Mouse (Mus musculus) hindbrain, embryonic 15.5 days (tissue): ENCODE data around the gene Col2a1. TPM values are rescaled to one million over a fixed set of nuclear protein-coding genes. Genes with fewer than 3 reads are reported as not detected.
A peak's percentile ranks its signal among the peaks of the same experiment; 100 is the strongest.

Source experiments
- ATAC-seq: fragments of 200-750 bp; cut with Nextera tagmentation; 2 replicates; pipeline ENCODE4 v1.8.0; 2017; ENCODE audit warnings: low read depth, moderate number of reproducible peaks, moderate TSS enrichment; ENCODE audit not compliant: low FRiP score
- H3K27ac ChIP-seq: fragments of 300-500 bp; sonication (generic); replicated peaks from 2 replicates; pipeline ENCODE4 v1.5.1; 2015; ENCODE audit warnings: mild to moderate bottlenecking, inconsistent platforms
- H3K27me3 ChIP-seq: fragments of 300-500 bp; sonication (generic); 2 replicates; pipeline ENCODE4 v1.6.1; 2015; ENCODE audit warnings: control low read depth, inconsistent platforms
- H3K36me3 ChIP-seq: fragments of 300-500 bp; sonication (generic); 2 replicates; pipeline ENCODE4 v1.6.1; 2015; ENCODE audit warnings: control low read depth, inconsistent platforms
- H3K4me1 ChIP-seq: fragments of 300-500 bp; sonication (generic); replicated peaks from 2 replicates; pipeline ENCODE4 v1.6.1; 2015; ENCODE audit warnings: control low read depth, inconsistent platforms
- H3K4me2 ChIP-seq: fragments of 300-500 bp; sonication (generic); 2 replicates; pipeline ENCODE4 v1.6.1; 2015; ENCODE audit warnings: moderate library complexity, mild to moderate bottlenecking, inconsistent platforms
- H3K4me3 ChIP-seq: fragments of 300-500 bp; sonication (generic); 2 replicates; pipeline ENCODE4 v1.5.1; 2015; ENCODE audit warnings: mild to moderate bottlenecking, inconsistent platforms
- H3K9ac ChIP-seq: fragments of 300-500 bp; sonication (generic); 2 replicates; pipeline ENCODE4 v1.6.1; 2015; ENCODE audit warnings: inconsistent platforms
- H3K9me3 ChIP-seq: fragments of 300-500 bp; sonication (generic); 2 replicates; pipeline ENCODE4 v1.6.1; 2016; ENCODE audit warnings: control low read depth, inconsistent platforms
- whole genome bisulfite sequencing: fragments of 180-500 bp; shearing (Covaris S2); methylation state at CpG from one replicate; pipeline ENCODE4 v1.1.7; 2015; 5-methylcytosine and 5-hydroxymethylcytosine counted together
- polyA plus RNA-seq: library from polyadenylated mRNA; unstranded; fragments of >200 nt; fragmentation: Nextera tagmentation; extraction: Ambion mirVana; gene quantifications from 2 replicates; pipeline ENCODE4 v1.2.1, GENCODE M21; 2015

Col2a1 gene
- 26.1 and 33.9 TPM in 2 replicates for polyA plus RNA-seq

DNA sequence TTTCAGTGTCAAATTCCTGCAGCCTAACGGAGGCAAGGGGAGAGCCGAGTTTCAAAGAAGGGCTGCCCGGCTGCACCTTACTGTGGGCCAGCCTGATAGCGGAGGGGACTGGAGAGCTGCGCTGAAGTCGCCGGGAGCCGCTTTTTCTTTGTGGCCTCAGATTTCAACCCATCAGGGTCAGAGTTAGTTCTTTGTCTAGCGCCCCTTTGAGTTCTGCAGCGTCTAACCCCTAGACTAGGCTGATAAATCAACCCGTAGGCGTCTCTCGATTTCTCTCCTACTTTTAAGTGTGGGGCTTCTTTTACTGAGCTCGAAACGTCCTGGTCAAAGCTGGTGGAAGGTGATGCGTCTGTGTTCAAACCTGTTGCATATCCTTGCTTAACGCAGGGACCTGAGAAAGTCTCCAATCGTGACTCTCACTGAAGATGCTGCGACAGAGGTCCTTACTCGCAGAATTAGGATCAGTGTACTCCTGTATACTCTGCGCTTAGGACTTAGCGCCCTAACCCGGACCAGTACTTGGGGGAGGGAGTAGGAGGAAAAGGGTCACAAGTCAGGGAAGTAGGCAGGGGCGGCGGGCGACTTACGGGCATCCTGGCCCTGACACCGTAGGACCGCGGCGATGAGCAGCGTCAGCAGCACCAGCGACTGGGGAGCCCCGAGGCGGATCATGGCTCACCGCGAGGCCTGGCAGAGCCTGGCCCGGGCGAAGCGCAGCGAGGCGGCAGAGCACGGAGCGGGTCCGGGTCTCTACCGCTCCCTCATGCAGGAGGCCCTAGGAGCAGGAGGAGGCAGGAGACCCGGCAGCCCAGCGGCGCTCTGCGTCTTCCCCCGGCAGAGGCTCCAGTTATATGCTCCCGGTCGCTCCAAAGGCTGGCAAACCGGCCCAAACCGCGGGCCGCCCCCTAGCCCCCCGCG lies at the start of gene Col2a1:
Gene Col2a1 (minus strand): TSS at position 874 of the 918 bp plus-strand sequence.
- H3K4me1 ChIP-seq = peaks cover 57% of the 10 kb centered on the region

DNA sequence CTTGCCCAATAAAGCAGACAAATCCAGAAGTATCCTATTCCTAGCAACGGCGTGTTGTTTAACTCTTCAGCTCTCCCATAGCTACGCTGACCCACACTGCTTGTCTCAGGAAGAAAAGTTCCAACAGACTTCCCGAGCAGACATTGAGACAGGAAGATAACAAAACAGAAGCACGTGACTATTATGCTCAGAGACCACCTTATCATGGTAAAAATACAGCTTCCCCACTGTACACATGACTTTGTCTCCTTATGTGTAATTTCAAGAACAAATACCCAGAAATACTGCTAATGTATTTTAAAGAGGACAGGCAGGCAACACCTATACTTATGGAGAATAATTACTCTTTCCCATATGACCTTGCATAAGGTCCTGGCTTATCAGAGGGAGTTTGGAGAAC lies 47.2 kb upstream of the Col2a1 start:
- no peak for ATAC-seq
- no peaks in the 10 kb centered on the region for H3K9me3 ChIP-seq
- H3K36me3 ChIP-seq = peaks cover 35% of the 10 kb centered on the region
- no peak overlapping the region for H3K27ac ChIP-seq
- H3K27me3 ChIP-seq = no peaks in the 10 kb centered on the region
- no peak overlapping the region for H3K4me2 ChIP-seq
- WGBS = 86% methylated on average over 5 of the region's 5 CpGs
- no peak overlapping the region for H3K9ac ChIP-seq
- H3K4me3 ChIP-seq = no peak overlapping the region
- no peaks in the 10 kb centered on the region for H3K4me1 ChIP-seq

More for the DNA sequence above, at the start of gene Col2a1:
- peak; percentile 59 for ATAC-seq
- Histone ChIP-seq H3K27me3 (peaks cover 48% of the 10 kb centered on the region), H3K36me3 (no peaks in the 10 kb centered on the region), H3K9ac (peak within 1 kb of the TSS; percentile 47), H3K9me3 (no peaks in the 10 kb centered on the region), H3K4me2 (peak within 1 kb of the TSS; percentile 76), H3K27ac (peak within 1 kb of the TSS; percentile 34; the same call in 1 of the 2 replicates), H3K4me3 (peak within 1 kb of the TSS; percentile 45)
- WGBS = under 1% methylated on average over 57 of the region's 59 CpGs

DNA sequence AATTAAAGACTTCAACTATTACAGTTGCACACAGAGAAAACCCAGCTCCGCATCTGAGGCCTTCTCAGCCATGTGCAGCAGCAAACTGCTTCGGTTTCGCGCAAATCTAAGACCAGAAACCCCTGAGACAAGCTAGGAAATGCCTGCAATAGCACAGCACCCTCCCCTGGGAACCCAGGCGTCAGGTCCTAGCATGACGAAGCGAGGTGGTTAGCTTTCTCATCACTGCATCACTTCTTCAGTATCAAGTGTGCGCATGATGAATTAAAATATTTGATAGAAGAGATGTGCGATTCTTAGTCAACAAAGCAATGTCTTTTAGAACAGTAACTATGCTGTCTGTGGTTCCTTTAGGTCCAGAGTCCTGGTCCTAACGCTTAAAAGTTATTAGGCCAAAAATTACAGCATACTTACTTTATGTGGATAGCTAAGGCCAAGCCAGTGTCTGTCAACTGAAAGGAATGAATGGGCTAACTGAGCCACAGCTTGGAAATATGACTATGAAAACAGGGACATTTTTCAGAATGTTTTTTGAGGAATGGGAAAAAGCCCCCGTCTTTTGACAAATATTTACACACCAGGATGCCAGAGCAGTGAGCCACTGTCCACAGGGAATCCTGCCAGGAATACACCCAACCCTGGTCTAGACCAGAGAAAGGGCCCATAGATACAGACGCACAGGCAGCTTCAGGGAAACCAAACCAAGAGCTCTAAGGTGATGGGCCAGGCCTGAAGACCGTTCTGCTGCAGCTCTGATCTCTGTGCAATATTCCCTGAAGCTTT lies 44.6 kb upstream of the Col2a1 start:
- 92% methylated on average over 13 of the region's 13 CpGs for WGBS
- Histone ChIP-seq H3K9me3 (no peaks in the 10 kb centered on the region), H3K4me2 (no peak overlapping the region), H3K27me3 (no peaks in the 10 kb centered on the region), H3K4me3 (no peak overlapping the region), H3K4me1 (no peaks in the 10 kb centered on the region), H3K9ac (no peak overlapping the region), H3K27ac (no peak overlapping the region), H3K36me3 (peaks cover 48% of the 10 kb centered on the region)
- no peak for ATAC-seq

- no peak for ATAC-seq
- peaks cover 69% of the 10 kb centered on the region for H3K36me3 ChIP-seq
Measured at GRCm38 (mm10) chr15:98044387-98044786, 39.9 kb upstream of the Col2a1 start.

DNA sequence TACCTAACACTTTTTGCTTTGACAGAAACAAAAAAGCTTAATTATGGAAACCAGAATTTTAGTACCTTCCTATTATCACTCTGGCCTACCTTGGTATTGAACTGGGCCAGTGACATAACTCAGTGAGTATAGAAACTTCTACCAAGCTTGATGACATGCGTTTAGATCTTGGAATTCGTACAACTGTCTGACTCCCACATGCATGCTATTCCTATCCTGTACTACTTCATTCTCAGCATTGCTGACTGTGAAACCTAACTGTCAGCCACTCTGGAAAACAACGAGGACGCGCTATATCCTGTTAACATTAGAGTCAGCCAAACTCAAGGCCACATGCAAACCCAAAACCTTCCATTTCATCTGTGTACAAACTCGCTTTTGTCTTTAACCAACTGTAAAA lies 39.5 kb upstream of the Col2a1 start:
- H3K9me3 ChIP-seq = no peaks in the 10 kb centered on the region
- no peak overlapping the region for H3K27ac ChIP-seq
- peaks cover 71% of the 10 kb centered on the region for H3K36me3 ChIP-seq

More at GRCm38 (mm10) chr15:98044387-98044786, 39.9 kb upstream of the Col2a1 start:
- Histone ChIP-seq H3K4me2 (no peak overlapping the region), H3K27me3 (no peaks in the 10 kb centered on the region), H3K27ac (no peak overlapping the region), H3K4me3 (no peak overlapping the region), H3K4me1 (no peaks in the 10 kb centered on the region), H3K9me3 (no peaks in the 10 kb centered on the region), H3K9ac (no peak overlapping the region)
- WGBS = 95% methylated on average over 5 of the region's 5 CpGs

DNA sequence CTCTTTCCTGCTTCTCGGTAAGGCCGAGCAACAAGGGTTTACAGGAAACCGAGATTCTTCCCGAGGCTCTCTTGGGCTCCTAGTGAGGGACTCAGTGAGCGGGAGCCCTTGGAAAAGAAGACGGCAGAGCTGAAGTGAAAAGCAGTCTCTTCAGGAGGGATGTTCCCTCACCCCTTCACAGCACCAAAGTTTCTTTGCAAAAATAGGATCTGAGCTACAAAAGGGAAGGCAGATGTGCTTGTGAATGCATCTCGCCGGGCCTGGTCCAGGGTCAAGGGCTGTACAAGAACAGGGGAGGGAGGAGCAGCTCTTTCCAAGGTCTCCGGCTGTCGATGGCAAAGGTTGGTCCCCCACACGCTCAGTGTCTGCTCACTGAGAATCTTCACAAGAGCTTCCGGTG lies 38.0 kb upstream of the Col2a1 start:
- no peak overlapping the region for H3K4me2 ChIP-seq

More for the DNA sequence above, 39.5 kb upstream of the Col2a1 start:
- no peaks in the 10 kb centered on the region for H3K27me3 ChIP-seq
- H3K9ac ChIP-seq = no peak overlapping the region
- H3K4me3 ChIP-seq = no peak overlapping the region
- 96% methylated on average over 6 of the region's 6 CpGs for WGBS
- no peaks in the 10 kb centered on the region for H3K4me1 ChIP-seq
- no peak overlapping the region for H3K4me2 ChIP-seq
- ATAC-seq = no peak

DNA sequence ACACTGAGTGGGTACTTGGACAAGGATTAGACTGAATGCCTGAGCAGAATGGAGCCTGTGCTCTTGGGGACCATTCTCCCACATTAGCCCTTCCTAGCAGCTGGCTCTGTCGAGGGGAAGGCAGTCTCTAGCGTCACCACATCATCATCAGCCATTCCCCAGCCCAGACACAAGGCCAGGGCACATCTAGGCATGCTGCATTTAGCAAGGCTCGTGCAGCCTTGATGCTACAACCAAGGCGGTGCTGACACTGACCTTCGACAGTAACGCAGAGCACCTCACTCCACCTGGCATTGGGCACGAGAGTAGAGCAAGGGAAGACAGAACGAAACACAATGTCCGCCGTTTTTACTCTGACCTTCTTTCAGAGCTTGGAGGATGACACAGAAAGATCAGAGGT lies 35.2 kb upstream of the Col2a1 start:
- Histone ChIP-seq H3K36me3 (peaks cover 61% of the 10 kb centered on the region), H3K4me1 (no peaks in the 10 kb centered on the region), H3K9ac (no peak overlapping the region), H3K9me3 (no peaks in the 10 kb centered on the region), H3K4me2 (no peak overlapping the region), H3K4me3 (no peak overlapping the region), H3K27ac (no peak overlapping the region), H3K27me3 (no peaks in the 10 kb centered on the region)
- no peak for ATAC-seq
- 92% methylated on average over 10 of the region's 10 CpGs for WGBS

More for the DNA sequence above, 38.0 kb upstream of the Col2a1 start:
- WGBS = 92% methylated on average over 12 of the region's 12 CpGs
- ATAC-seq = no peak
- peaks cover 74% of the 10 kb centered on the region for H3K36me3 ChIP-seq
- no peaks in the 10 kb centered on the region for H3K27me3 ChIP-seq
- H3K4me1 ChIP-seq = no peaks in the 10 kb centered on the region
- no peak overlapping the region for H3K4me3 ChIP-seq
- no peaks in the 10 kb centered on the region for H3K9me3 ChIP-seq
- no peak overlapping the region for H3K9ac ChIP-seq
- no peak overlapping the region for H3K27ac ChIP-seq

GRCm38 (mm10) chr15:98036578-98036977 lies 32.1 kb upstream of the Col2a1 start:
- no peak overlapping the region for H3K9ac ChIP-seq
- H3K4me2 ChIP-seq = no peak overlapping the region
- no peaks in the 10 kb centered on the region for H3K4me1 ChIP-seq
- no peaks in the 10 kb centered on the region for H3K9me3 ChIP-seq
- no peaks in the 10 kb centered on the region for H3K27me3 ChIP-seq
- no peak overlapping the region for H3K4me3 ChIP-seq
- no peak for ATAC-seq
- no peak overlapping the region for H3K27ac ChIP-seq
- peaks cover 40% of the 10 kb centered on the region for H3K36me3 ChIP-seq
- 94% methylated on average over 5 of the region's 5 CpGs for WGBS

- Histone ChIP-seq H3K4me2 (no peak overlapping the region), H3K9me3 (no peaks in the 10 kb centered on the region), H3K36me3 (peaks cover 26% of the 10 kb centered on the region), H3K4me1 (no peaks in the 10 kb centered on the region), H3K27ac (no peak overlapping the region), H3K9ac (no peak overlapping the region), H3K4me3 (no peak overlapping the region), H3K27me3 (no peaks in the 10 kb centered on the region)
- WGBS = 7% methylated on average over 3 of the region's 3 CpGs
- ATAC-seq = no peak
Measured at GRCm38 (mm10) chr15:98035076-98035755, 30.7 kb upstream of the Col2a1 start.

GRCm38 (mm10) chr15:98033233-98033748 lies 28.8 kb upstream of the Col2a1 start:
- 74% methylated on average over 9 of the region's 9 CpGs for WGBS

GRCm38 (mm10) chr15:98029798-98030197 lies 25.3 kb upstream of the Col2a1 start:
- Histone ChIP-seq H3K4me3 (no peak overlapping the region), H3K27ac (no peak overlapping the region)

More at GRCm38 (mm10) chr15:98033233-98033748, 28.8 kb upstream of the Col2a1 start:
- Histone ChIP-seq H3K9me3 (no peaks in the 10 kb centered on the region), H3K4me3 (no peak overlapping the region), H3K9ac (no peak overlapping the region), H3K4me2 (no peak overlapping the region), H3K27ac (no peak overlapping the region), H3K27me3 (no peaks in the 10 kb centered on the region), H3K4me1 (no peaks in the 10 kb centered on the region), H3K36me3 (peaks cover 20% of the 10 kb centered on the region)
- no peak for ATAC-seq

More at GRCm38 (mm10) chr15:98029798-98030197, 25.3 kb upstream of the Col2a1 start:
- Histone ChIP-seq H3K36me3 (no peaks in the 10 kb centered on the region), H3K27me3 (no peaks in the 10 kb centered on the region), H3K4me2 (no peak overlapping the region), H3K9ac (no peak overlapping the region), H3K9me3 (no peaks in the 10 kb centered on the region), H3K4me1 (peaks cover 8% of the 10 kb centered on the region)
- WGBS = 81% methylated on average over 6 of the region's 6 CpGs
- no peak for ATAC-seq
